Mouse (Mus musculus): ENCODE measurements at regions not wholly inside any gene's neighbourhood (a gene's known extent, or its start where the extent isn't known, plus 50 kb on each side); places are given as distances from the start of the nearest gene placed in this dataset.

DNA sequence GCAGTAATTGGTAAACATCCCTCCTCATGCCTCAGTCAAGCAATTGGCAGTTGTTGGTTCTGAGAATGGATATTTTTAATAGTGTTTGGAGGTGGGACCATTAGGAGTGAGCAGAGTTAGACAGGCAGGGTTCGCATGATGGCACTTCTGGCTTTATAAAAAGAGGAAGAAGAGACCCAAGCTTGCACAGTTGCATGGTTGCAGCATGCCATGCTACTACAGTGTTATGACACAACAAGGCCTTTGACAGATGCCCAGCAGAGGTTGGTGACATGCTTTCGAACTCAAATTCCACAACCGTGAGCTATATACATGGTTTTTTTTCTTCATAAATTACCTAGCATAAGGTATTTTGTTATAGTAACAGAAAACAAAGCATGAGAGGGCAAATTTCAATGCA lies 341.5 kb downstream of the Bcor start:
- H3K9me3 ChIP-seq: no peaks in the 10 kb centered on the region
- 96% methylated on average over 3 of the region's 3 CpGs for WGBS
- no peaks in the 10 kb centered on the region for H3K36me3 ChIP-seq
- no peak overlapping the region for H3K9ac ChIP-seq
- H3K27ac ChIP-seq: no peak overlapping the region
- no peak overlapping the region for H3K4me3 ChIP-seq (replicated peaks)
- H3K4me2 ChIP-seq (replicated peaks): no peak overlapping the region
- no peak for ATAC-seq
- no peaks in the 10 kb centered on the region for H3K4me1 ChIP-seq (replicated peaks)
- no peaks in the 10 kb centered on the region for H3K27me3 ChIP-seq (replicated peaks)

DNA sequence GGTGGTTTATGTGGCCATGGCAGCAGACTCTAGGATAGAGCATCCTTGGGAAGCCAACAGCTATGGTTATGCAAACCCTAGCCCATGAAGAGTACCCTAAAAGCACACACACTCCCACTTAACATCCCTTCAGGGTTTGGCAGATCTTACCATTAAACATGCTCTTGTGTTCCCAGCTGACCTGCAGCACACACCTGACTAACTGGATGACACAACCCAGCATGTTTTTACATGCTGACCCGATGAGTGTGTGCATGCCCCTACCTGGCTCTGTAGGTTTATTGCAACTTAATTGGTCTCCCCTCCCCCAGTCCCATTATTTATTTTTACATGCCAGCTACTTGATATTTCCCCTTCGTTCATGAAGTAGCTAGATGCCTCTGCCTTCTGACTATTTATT lies 339.0 kb downstream of the Bcor start:
- no peak overlapping the region for H3K4me2 ChIP-seq (replicated peaks)
- no peaks in the 10 kb centered on the region for H3K27me3 ChIP-seq (replicated peaks)
- WGBS: 52% methylated on average over 2 of the region's 2 CpGs
- H3K9me3 ChIP-seq: no peaks in the 10 kb centered on the region
- ATAC-seq: no peak
- H3K4me1 ChIP-seq (replicated peaks): no peaks in the 10 kb centered on the region
- no peak overlapping the region for H3K9ac ChIP-seq
- no peaks in the 10 kb centered on the region for H3K36me3 ChIP-seq
- no peak overlapping the region for H3K27ac ChIP-seq
- no peak overlapping the region for H3K4me3 ChIP-seq (replicated peaks)

DNA sequence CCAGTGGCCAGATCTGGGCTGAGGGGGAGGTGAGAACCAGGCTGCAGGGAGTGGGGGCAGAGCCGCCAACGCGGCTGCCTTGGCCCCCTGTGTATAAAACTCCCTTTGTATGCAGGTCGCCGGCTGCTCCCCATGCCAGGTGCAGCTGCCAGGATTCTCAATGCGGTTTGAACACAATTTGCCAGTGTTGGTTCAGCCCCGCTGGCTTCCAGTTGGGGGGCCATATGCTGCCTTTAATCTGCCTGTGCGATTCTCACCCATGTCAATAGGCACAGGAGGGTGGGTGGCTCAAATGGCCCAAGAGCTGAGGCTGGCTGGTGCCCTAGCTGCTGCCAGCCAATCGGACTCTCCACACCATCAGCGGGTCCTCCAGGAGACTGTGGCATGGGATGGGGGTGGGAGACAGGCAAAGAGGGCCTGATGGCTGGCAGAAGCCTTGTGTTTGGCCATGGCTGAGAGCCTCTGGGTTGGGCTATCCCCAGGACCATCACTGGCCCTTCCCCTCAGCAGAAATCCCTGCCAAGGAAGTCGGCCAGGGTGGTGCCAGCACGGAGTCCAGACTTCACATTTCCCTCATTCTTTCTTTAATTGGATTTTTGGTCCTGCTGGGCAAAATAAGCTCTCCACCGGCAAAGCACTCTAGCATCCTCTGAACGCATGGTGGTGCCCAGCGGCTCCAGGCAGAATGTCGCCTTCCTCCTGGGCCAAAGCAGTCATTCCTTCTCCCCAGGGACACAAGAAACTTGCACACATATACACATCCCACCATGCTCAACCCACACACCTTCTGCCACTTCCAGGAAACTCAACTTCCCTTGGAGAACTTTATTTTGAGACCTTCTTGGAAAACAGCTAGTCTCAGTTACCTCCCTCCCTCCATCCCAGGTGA lies 338.0 kb downstream of the Bcor start:
- no peaks in the 10 kb centered on the region for H3K9me3 ChIP-seq
- no peak overlapping the region for H3K9ac ChIP-seq
- no peak for ATAC-seq
- no peak overlapping the region for H3K4me2 ChIP-seq (replicated peaks)
- no peaks in the 10 kb centered on the region for H3K27me3 ChIP-seq (replicated peaks)
- WGBS: 66% methylated on average over 16 of the region's 16 CpGs
- H3K27ac ChIP-seq: no peak overlapping the region
- H3K4me1 ChIP-seq (replicated peaks): no peaks in the 10 kb centered on the region
- H3K4me3 ChIP-seq (replicated peaks): no peak overlapping the region
- H3K36me3 ChIP-seq: no peaks in the 10 kb centered on the region

DNA sequence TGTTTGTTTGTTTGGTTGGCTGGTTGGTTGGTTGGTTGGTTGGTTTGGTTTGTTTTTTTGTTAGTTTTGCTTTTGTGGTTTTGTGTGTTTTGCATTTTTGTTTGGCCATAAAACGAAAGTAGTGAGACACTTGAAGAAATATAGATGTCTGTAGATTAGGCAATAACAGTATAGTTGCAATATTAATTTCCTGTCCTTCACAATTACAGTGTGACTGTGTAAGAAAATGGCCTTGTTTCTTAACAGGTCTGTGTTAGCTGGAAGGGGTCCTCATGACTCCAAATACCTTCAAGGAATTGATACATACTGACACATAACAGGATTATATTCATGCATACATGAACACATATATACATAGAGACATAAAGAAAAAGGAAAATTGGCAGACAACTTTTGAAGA lies 334.2 kb downstream of the Bcor start:
- Histone ChIP-seq H3K36me3 (no peaks in the 10 kb centered on the region), H3K27me3 (replicated peaks) (no peaks in the 10 kb centered on the region), H3K9ac (no peak overlapping the region), H3K4me1 (replicated peaks) (no peaks in the 10 kb centered on the region), H3K4me2 (replicated peaks) (no peak overlapping the region), H3K9me3 (no peaks in the 10 kb centered on the region), H3K27ac (no peak overlapping the region), H3K4me3 (replicated peaks) (no peak overlapping the region)
- ATAC-seq: no peak
- 81% methylated on average over 1 of the region's 1 CpGs for WGBS

DNA sequence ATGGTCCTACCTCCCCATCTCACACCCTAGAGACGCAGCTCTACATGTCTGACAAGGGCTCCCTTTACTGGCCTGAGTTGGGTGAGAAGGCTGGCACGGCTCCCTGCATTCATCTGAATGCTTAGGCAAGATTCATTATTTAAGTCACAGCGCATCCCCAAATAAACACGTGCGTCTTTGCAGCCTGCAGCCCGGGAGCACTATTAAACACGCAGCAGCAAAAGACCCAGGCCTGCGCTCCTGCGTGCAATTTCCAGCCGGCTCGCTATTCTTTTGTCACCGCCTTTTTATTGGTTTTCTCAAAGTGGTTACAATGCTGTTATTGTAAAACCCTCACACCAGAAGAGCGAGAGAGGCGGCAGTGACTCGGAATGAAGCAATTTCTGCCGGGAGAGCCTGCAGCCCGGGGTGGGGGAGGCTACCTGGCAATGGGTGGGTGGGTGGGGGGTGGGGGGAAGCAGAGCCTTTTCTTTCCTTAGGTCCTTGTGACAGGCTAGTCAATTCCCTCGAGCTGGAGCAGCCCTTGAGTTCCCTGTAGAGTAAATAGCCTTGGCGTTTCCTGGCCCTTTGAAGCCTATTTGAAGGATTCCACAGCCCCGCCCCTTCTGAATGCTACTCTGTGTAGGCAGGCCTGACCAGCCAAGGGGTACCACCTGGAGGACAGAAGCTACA lies 333.3 kb downstream of the Bcor start:
- H3K4me1 ChIP-seq (replicated peaks): no peaks in the 10 kb centered on the region
- peak; percentile 61 for ATAC-seq
- H3K27me3 ChIP-seq (replicated peaks): no peaks in the 10 kb centered on the region

DNA sequence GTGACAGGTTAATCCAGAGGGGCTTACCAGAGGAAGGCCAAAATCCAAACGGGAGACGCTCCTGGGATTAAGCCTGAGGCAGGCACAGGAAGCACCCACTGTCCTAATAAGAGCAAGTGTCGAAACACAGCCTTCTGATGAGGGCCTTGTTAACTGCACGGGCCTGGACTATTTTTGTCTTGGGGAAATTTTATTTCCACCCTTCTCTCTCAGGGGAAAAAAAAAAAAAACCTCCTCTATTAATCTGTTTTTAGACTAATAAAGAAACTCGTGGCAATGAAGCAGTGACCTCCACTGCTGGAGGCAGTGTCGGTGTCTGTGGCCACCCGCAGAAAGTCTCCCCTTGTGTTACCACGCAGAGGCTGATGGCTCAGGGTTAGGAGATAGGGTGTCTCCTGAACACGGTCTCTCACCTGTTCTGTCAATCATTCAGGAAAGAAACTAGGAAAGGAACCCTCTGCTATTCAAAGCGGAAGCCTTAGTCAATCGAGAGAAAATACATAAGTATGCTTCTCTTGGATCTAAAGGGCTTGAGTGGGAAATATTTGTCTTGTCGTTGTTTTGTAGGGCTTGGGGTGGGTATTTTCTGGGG lies 330.6 kb downstream of the Bcor start:
- Histone ChIP-seq H3K27me3 (replicated peaks) (no peaks in the 10 kb centered on the region), H3K9ac (no peak overlapping the region), H3K9me3 (no peaks in the 10 kb centered on the region), H3K4me1 (replicated peaks) (no peaks in the 10 kb centered on the region), H3K36me3 (no peaks in the 10 kb centered on the region), H3K4me2 (replicated peaks) (no peak overlapping the region), H3K4me3 (replicated peaks) (no peak overlapping the region), H3K27ac (no peak overlapping the region)
- WGBS: 75% methylated on average over 12 of the region's 12 CpGs
- no peak for ATAC-seq

More for the DNA sequence above, 333.3 kb downstream of the Bcor start:
- H3K9ac ChIP-seq: no peak overlapping the region
- no peak overlapping the region for H3K4me3 ChIP-seq (replicated peaks)
- H3K4me2 ChIP-seq (replicated peaks): peak overlapping the region; percentile 31; the same call in 1 of the 2 replicates
- WGBS: 26% methylated on average over 20 of the region's 20 CpGs
- H3K27ac ChIP-seq: no peak overlapping the region
- H3K9me3 ChIP-seq: no peaks in the 10 kb centered on the region
- H3K36me3 ChIP-seq: no peaks in the 10 kb centered on the region

DNA sequence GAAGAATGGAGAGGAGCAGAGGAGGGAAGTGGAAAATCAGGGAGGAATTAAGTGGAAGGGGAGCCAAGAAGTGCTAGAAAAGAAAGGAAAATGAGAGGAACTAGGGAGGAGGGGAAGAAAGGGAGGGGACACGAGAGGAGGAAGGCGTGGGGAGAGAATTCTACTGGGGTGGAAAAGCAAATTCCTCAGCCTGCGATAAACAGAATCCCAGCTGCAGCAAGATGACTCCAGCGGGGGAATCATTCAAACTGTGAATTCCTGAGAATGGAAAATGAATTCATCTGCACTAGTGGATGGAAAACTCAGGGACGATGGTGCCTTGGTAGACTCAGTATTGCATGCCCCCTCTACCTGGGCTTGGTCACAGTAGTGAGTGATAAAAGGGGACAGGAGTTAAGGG lies 322.6 kb downstream of the Bcor start:
- H3K9me3 ChIP-seq: no peaks in the 10 kb centered on the region
- 0 out of 2 replicates have a peak, but pooled peaks cover 4% of the 10 kb centered on the region for H3K4me1 ChIP-seq (replicated peaks)
- no peak overlapping the region for H3K4me3 ChIP-seq (replicated peaks)
- no peak overlapping the region for H3K9ac ChIP-seq
- no peak overlapping the region for H3K4me2 ChIP-seq (replicated peaks)
- no peaks in the 10 kb centered on the region for H3K36me3 ChIP-seq
- H3K27ac ChIP-seq: no peak overlapping the region
- 44% methylated on average over 5 of the region's 5 CpGs for WGBS
- H3K27me3 ChIP-seq (replicated peaks): no peaks in the 10 kb centered on the region
- no peak for ATAC-seq

DNA sequence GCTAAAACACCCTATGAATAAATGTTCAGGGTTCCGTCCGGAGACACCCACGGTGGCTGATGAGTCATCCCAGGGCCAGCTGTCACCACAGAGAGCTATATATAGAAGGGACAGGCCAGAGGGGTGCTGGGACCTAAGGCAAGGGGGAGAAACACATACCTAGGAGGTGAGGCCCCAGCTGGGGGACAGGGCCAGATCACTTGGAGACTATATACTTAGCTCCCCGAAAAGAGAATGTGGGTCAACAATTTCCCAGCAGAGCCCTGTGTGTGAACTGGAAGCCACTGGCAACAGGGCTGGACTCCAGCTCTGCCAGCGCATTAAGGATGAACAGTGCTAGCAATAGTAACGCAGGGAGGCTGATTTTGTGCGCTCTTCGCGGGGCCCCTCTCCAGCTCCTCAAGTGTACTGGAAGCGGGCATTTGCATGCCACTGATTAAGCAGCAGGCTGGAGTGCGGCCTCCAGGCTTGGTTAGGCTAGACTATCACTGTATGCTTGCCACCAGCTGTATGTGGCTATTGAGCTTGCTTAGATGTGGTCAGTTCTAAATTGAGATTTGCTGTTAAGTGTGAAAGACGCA lies 320.4 kb downstream of the Bcor start:
- Histone ChIP-seq H3K27me3 (replicated peaks) (no peaks in the 10 kb centered on the region), H3K27ac (0 out of 2 replicates have a peak overlapping the region, but pooled peaks have one; percentile 32), H3K4me2 (replicated peaks) (no peak overlapping the region), H3K9ac (no peak overlapping the region), H3K4me1 (replicated peaks) (0 out of 2 replicates have a peak, but pooled peaks cover 4% of the 10 kb centered on the region), H3K4me3 (replicated peaks) (no peak overlapping the region), H3K9me3 (no peaks in the 10 kb centered on the region), H3K36me3 (no peaks in the 10 kb centered on the region)
- no peak for ATAC-seq
- 59% methylated on average over 12 of the region's 12 CpGs for WGBS

DNA sequence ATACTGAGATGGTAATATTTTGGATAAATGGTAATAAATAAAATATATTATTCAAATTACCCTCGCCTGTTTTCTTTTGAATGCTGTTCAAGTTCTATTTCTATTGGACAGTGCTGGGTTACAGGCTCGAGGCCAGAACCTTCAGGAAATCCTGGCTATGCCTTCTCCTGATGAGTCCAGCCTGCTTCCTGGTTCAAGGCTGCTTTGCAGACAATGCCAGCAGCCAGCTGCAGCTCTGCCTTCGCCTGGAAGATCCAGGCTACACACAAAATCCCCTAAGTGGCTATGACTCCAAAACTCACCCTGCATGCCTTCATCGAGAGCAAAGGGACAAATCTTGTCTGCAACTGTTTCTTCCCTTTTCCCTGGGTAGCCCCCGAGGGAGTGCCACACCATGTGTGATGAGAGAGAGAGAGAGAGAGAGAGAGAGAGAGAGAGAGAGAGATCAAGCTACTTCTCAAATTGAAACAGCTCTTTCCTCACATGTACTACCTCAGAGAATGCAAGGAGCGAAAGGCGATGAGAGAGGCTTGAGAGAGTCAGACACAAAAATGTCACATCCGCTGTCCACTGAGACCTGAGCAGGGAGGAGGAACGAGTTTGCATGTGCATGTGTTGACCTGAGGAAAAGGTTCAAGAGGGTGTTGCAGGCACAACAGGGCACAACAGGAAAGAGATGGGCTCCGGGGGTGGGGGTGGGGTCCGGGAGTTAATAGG lies 319.7 kb downstream of the Bcor start:
- Histone ChIP-seq H3K27ac (no peak overlapping the region), H3K9me3 (no peaks in the 10 kb centered on the region), H3K4me3 (replicated peaks) (no peak overlapping the region), H3K27me3 (replicated peaks) (no peaks in the 10 kb centered on the region), H3K9ac (no peak overlapping the region), H3K36me3 (no peaks in the 10 kb centered on the region), H3K4me2 (replicated peaks) (no peak overlapping the region), H3K4me1 (replicated peaks) (0 out of 2 replicates have a peak, but pooled peaks cover 4% of the 10 kb centered on the region)
- ATAC-seq: no peak
- WGBS: 63% methylated on average over 11 of the region's 11 CpGs

DNA sequence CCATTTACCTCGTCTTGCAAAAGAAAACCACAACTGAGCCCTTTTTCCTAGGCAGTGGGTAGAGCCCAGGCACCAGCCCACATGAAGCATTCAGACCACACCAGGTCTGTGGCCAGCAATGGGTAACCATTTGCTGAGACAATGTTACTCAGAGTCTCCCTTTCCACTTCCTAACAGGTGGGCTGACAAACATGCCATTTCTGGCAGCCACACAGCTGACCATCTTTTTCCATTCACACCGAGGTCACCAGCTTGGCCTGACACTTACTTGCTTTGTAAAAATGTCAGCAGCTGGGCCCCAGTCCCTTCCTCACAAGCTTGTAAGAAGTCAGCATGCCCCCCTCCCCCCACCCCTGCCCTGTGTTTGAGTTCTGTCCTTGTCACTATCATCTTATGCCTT lies 314.6 kb downstream of the Bcor start:
- WGBS: 67% methylated on average over 2 of the region's 2 CpGs
- no peak overlapping the region for H3K27ac ChIP-seq
- H3K4me3 ChIP-seq (replicated peaks): no peak overlapping the region
- H3K9ac ChIP-seq: no peak overlapping the region
- no peaks in the 10 kb centered on the region for H3K9me3 ChIP-seq
- no peaks in the 10 kb centered on the region for H3K27me3 ChIP-seq (replicated peaks)
- no peak for ATAC-seq
- H3K4me1 ChIP-seq (replicated peaks): no peaks in the 10 kb centered on the region
- no peak overlapping the region for H3K4me2 ChIP-seq (replicated peaks)
- H3K36me3 ChIP-seq: no peaks in the 10 kb centered on the region

DNA sequence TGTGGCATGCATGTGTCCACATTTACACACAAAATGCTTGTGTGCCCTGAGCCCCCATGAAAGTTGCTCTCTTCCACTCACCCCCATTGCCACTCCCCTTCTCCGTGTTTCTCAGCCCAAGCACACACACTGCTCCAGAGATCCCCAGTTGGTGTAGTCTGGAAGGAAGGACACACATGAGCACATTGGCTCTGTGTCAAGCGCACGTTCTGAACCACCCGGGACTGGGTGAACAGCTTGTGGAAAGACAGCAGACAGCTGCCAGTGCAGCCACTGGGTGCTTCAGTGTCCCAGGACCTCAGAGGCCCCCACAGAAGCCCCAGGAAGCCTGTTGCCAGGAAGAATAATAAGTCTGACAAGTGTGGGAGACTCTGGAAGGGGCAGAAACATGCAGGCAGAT lies 304.2 kb downstream of the Bcor start:
- Histone ChIP-seq H3K36me3 (no peaks in the 10 kb centered on the region), H3K4me1 (replicated peaks) (no peaks in the 10 kb centered on the region), H3K27ac (no peak overlapping the region), H3K4me2 (replicated peaks) (no peak overlapping the region), H3K9me3 (no peaks in the 10 kb centered on the region), H3K27me3 (replicated peaks) (0 out of 2 replicates have a peak, but pooled peaks cover 5% of the 10 kb centered on the region), H3K4me3 (replicated peaks) (no peak overlapping the region), H3K9ac (no peak overlapping the region)
- 62% methylated on average over 4 of the region's 4 CpGs for WGBS
- no peak for ATAC-seq

DNA sequence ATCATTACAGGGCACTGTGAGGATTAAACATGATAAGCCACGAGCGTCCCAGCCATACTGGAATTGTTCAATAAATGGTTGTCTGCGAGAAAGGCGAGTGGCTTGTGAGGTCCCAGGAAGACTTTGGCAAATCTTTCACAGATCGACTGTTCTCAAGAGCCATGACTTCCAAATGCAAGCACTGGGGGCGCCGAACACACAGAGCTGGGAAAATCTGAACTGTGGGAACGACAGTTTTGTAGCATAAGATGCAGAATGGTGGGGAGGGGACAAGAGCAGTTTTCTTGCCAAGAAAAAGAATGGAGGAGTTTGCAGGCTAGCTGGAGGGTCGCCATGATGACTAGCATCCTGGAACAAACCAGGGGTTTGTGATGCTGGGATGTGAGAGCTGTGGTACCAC lies 300.8 kb downstream of the Bcor start:
- ATAC-seq: no peak
- no peaks in the 10 kb centered on the region for H3K9me3 ChIP-seq
- H3K27me3 ChIP-seq (replicated peaks): peaks cover 5% of the 10 kb centered on the region; the same call in 1 of the 2 replicates
- H3K9ac ChIP-seq: no peak overlapping the region
- H3K4me3 ChIP-seq (replicated peaks): no peak overlapping the region
- 53% methylated on average over 9 of the region's 9 CpGs for WGBS
- H3K36me3 ChIP-seq: no peaks in the 10 kb centered on the region
- H3K4me1 ChIP-seq (replicated peaks): no peaks in the 10 kb centered on the region
- H3K27ac ChIP-seq: no peak overlapping the region
- no peak overlapping the region for H3K4me2 ChIP-seq (replicated peaks)
